Mouse (Mus musculus): ENCODE measurements around the gene Gramd1c. TPM values are rescaled to one million over a fixed set of nuclear protein-coding genes. Genes with fewer than 3 reads are reported as not detected.

Gene Gramd1c
- polyA plus RNA-seq, 1 experiment from 2014 or later, result 7.3 TPM

GRCm38 (mm10) chr16:44060604-44061286 lies 2.4 kb downstream of the Gramd1c start:
- ATAC-seq (ENCODE audit: low FRiP score, low TSS enrichment), result no peak

GRCm38 (mm10) chr16:44058745-44059144 lies 4.4 kb downstream of the Gramd1c start:
- Histone ChIP-seq H3K27me3 (ENCODE audit: insufficient read depth, low read length) (no peaks in the 10 kb centered on the region), H3K9ac (replicated peaks; ENCODE audit: low read length) (no peak overlapping the region), H3K9me3 (ENCODE audit: low read length) (no peaks in the 10 kb centered on the region), H3K4me1 (ENCODE audit: insufficient read depth, low read length) (0 out of 2 replicates have a peak, but pooled peaks cover 2% of the 10 kb centered on the region), H3K4me2 (replicated peaks; ENCODE audit: low read depth, low read length) (no peak overlapping the region), H3K4me3 (ENCODE audit: low read length) (no peak overlapping the region), H3K36me3 (ENCODE audit: insufficient read depth, low read length) (no peaks in the 10 kb centered on the region), H3K27ac (ENCODE audit: low read length) (no peak overlapping the region)
- WGBS, result 26% methylated on average over 10 of the region's 10 CpGs
- no peak for ATAC-seq (ENCODE audit: low FRiP score, low TSS enrichment)

More at GRCm38 (mm10) chr16:44060604-44061286, 2.4 kb downstream of the Gramd1c start:
- Histone ChIP-seq H3K36me3 (ENCODE audit: insufficient read depth, low read length) (no peaks in the 10 kb centered on the region), H3K4me1 (ENCODE audit: insufficient read depth, low read length) (0 out of 2 replicates have a peak, but pooled peaks cover 2% of the 10 kb centered on the region), H3K4me2 (replicated peaks; ENCODE audit: low read depth, low read length) (no peak overlapping the region), H3K9ac (replicated peaks; ENCODE audit: low read length) (no peak overlapping the region), H3K27me3 (ENCODE audit: insufficient read depth, low read length) (no peaks in the 10 kb centered on the region), H3K9me3 (ENCODE audit: low read length) (no peaks in the 10 kb centered on the region), H3K4me3 (ENCODE audit: low read length) (no peak overlapping the region), H3K27ac (ENCODE audit: low read length) (no peak overlapping the region)
- WGBS, result 90% methylated on average over 18 of the region's 18 CpGs

DNA sequence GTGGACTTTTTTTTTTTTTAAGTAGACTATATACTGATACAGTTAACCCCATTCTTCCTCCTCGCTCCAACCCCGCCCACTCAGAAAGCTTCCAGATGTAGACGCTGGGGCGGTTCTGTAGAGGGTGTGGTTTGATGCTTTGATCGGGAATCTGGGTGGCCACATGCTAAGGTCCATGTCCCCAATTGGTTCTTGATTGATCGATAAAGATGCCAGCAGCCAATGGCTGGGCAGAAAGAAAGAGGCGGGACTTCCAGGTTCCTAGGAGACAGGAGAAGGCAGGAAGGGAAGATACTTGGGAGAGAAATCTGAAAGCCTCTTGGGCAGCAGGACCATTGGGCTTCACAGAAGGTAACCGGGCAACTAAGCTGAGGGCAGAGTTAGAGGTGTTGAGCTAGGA lies 7.4 kb downstream of the Gramd1c start:
- Histone ChIP-seq H3K4me2 (replicated peaks; ENCODE audit: low read depth, low read length) (no peak overlapping the region), H3K4me3 (ENCODE audit: low read length) (no peak overlapping the region), H3K27ac (ENCODE audit: low read length) (no peak overlapping the region), H3K27me3 (ENCODE audit: insufficient read depth, low read length) (no peaks in the 10 kb centered on the region), H3K4me1 (ENCODE audit: insufficient read depth, low read length) (0 out of 2 replicates have a peak, but pooled peaks cover 2% of the 10 kb centered on the region), H3K9ac (replicated peaks; ENCODE audit: low read length) (no peak overlapping the region), H3K36me3 (ENCODE audit: insufficient read depth, low read length) (no peaks in the 10 kb centered on the region), H3K9me3 (ENCODE audit: low read length) (no peaks in the 10 kb centered on the region)
- ATAC-seq (ENCODE audit: low FRiP score, low TSS enrichment), result no peak
- 74% methylated on average over 8 of the region's 8 CpGs for WGBS

DNA sequence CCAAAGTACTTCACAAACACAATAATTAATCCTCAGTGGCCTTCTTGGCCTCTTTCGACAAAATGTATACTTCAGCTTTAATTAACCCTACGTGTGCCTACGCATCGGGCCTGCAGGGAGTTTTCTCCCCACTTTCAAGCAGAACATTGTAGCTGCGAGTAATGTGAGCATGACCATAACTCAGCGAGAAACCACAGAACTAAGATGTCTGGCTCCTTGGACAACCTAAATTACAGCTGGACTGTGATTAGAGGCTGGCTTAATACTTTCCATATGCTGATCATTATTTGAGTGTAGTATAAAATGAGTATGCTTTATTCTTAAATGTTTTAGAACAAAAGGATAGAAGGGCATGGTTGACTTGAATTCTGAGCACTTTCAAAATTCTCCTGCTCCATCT lies 9.9 kb downstream of the Gramd1c start:
- Histone ChIP-seq H3K27ac (ENCODE audit: low read length) (no peak overlapping the region), H3K4me1 (ENCODE audit: insufficient read depth, low read length) (no peaks in the 10 kb centered on the region), H3K27me3 (ENCODE audit: insufficient read depth, low read length) (no peaks in the 10 kb centered on the region), H3K9ac (replicated peaks; ENCODE audit: low read length) (no peak overlapping the region), H3K4me2 (replicated peaks; ENCODE audit: low read depth, low read length) (no peak overlapping the region), H3K9me3 (ENCODE audit: low read length) (no peaks in the 10 kb centered on the region), H3K4me3 (ENCODE audit: low read length) (no peak overlapping the region), H3K36me3 (ENCODE audit: insufficient read depth, low read length) (no peaks in the 10 kb centered on the region)
- no peak for ATAC-seq (ENCODE audit: low FRiP score, low TSS enrichment)
- whole genome bisulfite sequencing, result 57% methylated on average over 6 of the region's 6 CpGs

GRCm38 (mm10) chr16:44052390-44052789 lies 10.8 kb downstream of the Gramd1c start:
- Histone ChIP-seq H3K9me3 (ENCODE audit: low read length) (no peaks in the 10 kb centered on the region), H3K4me1 (ENCODE audit: insufficient read depth, low read length) (no peaks in the 10 kb centered on the region), H3K4me2 (replicated peaks; ENCODE audit: low read depth, low read length) (no peak overlapping the region), H3K36me3 (ENCODE audit: insufficient read depth, low read length) (no peaks in the 10 kb centered on the region), H3K4me3 (ENCODE audit: low read length) (no peak overlapping the region), H3K27me3 (ENCODE audit: insufficient read depth, low read length) (no peaks in the 10 kb centered on the region), H3K27ac (ENCODE audit: low read length) (no peak overlapping the region), H3K9ac (replicated peaks; ENCODE audit: low read length) (no peak overlapping the region)
- no peak for ATAC-seq (ENCODE audit: low FRiP score, low TSS enrichment)
- 87% methylated on average over 6 of the region's 6 CpGs for WGBS

DNA sequence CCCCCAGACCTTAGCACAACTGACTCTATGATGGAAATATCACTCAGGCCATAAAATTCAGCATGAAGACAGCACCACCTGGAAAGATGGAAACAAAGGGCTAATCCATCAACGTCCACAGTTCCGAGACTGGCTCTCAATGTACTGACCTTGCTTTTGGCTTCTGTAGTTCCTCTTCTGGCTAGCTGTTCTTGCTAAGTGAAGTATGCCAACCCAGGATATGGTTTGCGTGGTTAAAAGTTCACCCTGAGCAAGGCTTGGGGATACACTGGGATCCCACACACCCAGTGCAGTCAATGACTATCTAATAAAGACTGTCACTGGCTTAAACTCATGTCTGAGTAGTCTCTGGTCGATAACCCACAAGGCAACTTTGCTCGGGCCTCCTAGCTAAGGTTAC lies 13.0 kb downstream of the Gramd1c start:
- no peak overlapping the region for H3K4me2 ChIP-seq (replicated peaks; ENCODE audit: low read depth, low read length)
- no peaks in the 10 kb centered on the region for H3K4me1 ChIP-seq (ENCODE audit: insufficient read depth, low read length)
- H3K9me3 ChIP-seq (ENCODE audit: low read length), result 0 out of 2 replicates have a peak, but pooled peaks cover 4% of the 10 kb centered on the region
- H3K4me3 ChIP-seq (ENCODE audit: low read length), result no peak overlapping the region
- no peak overlapping the region for H3K27ac ChIP-seq (ENCODE audit: low read length)
- no peak overlapping the region for H3K9ac ChIP-seq (replicated peaks; ENCODE audit: low read length)
- H3K27me3 ChIP-seq (ENCODE audit: insufficient read depth, low read length), result no peaks in the 10 kb centered on the region
- no peak for ATAC-seq (ENCODE audit: low FRiP score, low TSS enrichment)
- H3K36me3 ChIP-seq (ENCODE audit: insufficient read depth, low read length), result no peaks in the 10 kb centered on the region
- 78% methylated on average over 5 of the region's 5 CpGs for WGBS

DNA sequence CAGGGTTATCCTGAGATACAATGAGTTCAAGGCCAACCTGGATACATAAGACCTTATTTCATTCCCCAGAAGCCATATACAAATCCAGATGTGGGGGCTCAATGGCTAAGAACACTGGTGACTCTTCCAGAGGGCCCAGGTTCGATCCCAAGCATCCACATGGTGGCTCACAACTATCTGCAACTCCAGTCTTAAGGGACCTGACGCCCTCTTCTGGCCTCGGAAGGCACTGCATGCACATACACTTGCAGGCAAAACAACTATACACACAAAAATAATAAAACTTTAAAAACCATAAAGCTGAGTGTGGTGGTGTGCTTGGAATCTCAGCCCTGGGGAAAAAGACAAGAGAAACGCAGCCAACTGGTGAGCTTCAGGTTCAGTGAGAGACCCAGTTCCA lies 24.0 kb downstream of the Gramd1c start:
- H3K4me3 ChIP-seq (ENCODE audit: low read length), result no peak overlapping the region
- no peak overlapping the region for H3K4me2 ChIP-seq (replicated peaks; ENCODE audit: low read depth, low read length)
- H3K27ac ChIP-seq (ENCODE audit: low read length), result no peak overlapping the region
- 81% methylated on average over 4 of the region's 4 CpGs for WGBS
- 0 out of 2 replicates have a peak, but pooled peaks cover 4% of the 10 kb centered on the region for H3K9me3 ChIP-seq (ENCODE audit: low read length)
- no peaks in the 10 kb centered on the region for H3K27me3 ChIP-seq (ENCODE audit: insufficient read depth, low read length)
- no peak for ATAC-seq (ENCODE audit: low FRiP score, low TSS enrichment)
- no peak overlapping the region for H3K9ac ChIP-seq (replicated peaks; ENCODE audit: low read length)
- no peaks in the 10 kb centered on the region for H3K4me1 ChIP-seq (ENCODE audit: insufficient read depth, low read length)
- H3K36me3 ChIP-seq (ENCODE audit: insufficient read depth, low read length), result no peaks in the 10 kb centered on the region

DNA sequence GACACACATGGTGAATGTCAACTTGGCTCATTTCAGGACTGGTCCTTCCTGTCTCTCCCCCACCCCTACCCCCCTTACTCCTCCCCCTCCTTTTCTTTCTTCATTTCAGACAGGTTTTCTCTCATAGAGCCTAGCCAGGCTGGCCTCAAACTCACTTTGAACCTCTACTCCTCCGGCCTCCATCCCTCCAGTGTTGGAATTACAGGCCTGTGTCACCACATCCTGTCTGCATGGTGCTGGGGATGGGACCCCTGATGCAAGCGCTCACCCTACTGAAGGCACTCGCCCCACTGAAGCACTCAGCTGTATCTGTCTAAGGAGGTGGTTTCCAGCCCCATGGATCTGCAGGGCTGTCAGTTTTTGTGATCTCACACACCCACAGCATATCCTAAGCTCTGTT lies 27.9 kb downstream of the Gramd1c start:
- 76% methylated on average over 3 of the region's 3 CpGs for WGBS
- no peaks in the 10 kb centered on the region for H3K36me3 ChIP-seq (ENCODE audit: insufficient read depth, low read length)

GRCm38 (mm10) chr16:44033365-44033764 lies 29.8 kb downstream of the Gramd1c start:
- H3K9ac ChIP-seq (replicated peaks; ENCODE audit: low read length), result no peak overlapping the region
- H3K27me3 ChIP-seq (ENCODE audit: insufficient read depth, low read length), result no peaks in the 10 kb centered on the region
- no peak overlapping the region for H3K4me2 ChIP-seq (replicated peaks; ENCODE audit: low read depth, low read length)
- H3K27ac ChIP-seq (ENCODE audit: low read length), result no peak overlapping the region
- H3K36me3 ChIP-seq (ENCODE audit: insufficient read depth, low read length), result no peaks in the 10 kb centered on the region
- 79% methylated on average over 5 of the region's 5 CpGs for WGBS
- no peaks in the 10 kb centered on the region for H3K9me3 ChIP-seq (ENCODE audit: low read length)
- ATAC-seq (ENCODE audit: low FRiP score, low TSS enrichment), result no peak
- no peak overlapping the region for H3K4me3 ChIP-seq (ENCODE audit: low read length)
- H3K4me1 ChIP-seq (ENCODE audit: insufficient read depth, low read length), result no peaks in the 10 kb centered on the region

More for the DNA sequence above, 27.9 kb downstream of the Gramd1c start:
- Histone ChIP-seq H3K9ac (replicated peaks; ENCODE audit: low read length) (no peak overlapping the region), H3K4me2 (replicated peaks; ENCODE audit: low read depth, low read length) (no peak overlapping the region), H3K4me3 (ENCODE audit: low read length) (no peak overlapping the region), H3K9me3 (ENCODE audit: low read length) (0 out of 2 replicates have a peak, but pooled peaks cover 2% of the 10 kb centered on the region), H3K4me1 (ENCODE audit: insufficient read depth, low read length) (no peaks in the 10 kb centered on the region), H3K27ac (ENCODE audit: low read length) (no peak overlapping the region), H3K27me3 (ENCODE audit: insufficient read depth, low read length) (no peaks in the 10 kb centered on the region)
- ATAC-seq (ENCODE audit: low FRiP score, low TSS enrichment), result no peak

DNA sequence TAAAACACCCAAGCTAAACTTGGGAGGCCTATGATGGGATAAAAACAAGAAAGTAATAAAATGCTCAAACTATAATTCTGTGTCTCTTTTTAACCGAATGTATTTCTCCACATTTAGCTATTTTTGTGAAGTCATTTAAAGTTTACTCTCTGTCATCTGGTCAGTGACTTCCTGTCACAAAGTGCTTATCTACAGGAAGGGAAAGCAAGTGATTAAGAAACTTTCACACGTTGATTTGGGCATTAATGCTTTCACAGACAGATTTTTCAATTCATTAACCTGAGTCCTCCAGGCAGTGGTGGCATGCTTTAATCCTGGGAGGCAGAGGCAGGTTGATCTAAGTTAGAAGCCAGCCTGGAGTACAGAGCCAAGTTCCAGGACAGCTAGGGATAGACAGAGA lies 33.9 kb downstream of the Gramd1c start:
- H3K9me3 ChIP-seq (ENCODE audit: low read length), result no peaks in the 10 kb centered on the region
- no peaks in the 10 kb centered on the region; the same call in 1 of the 2 replicates for H3K4me1 ChIP-seq (ENCODE audit: insufficient read depth, low read length)
- no peak overlapping the region for H3K27ac ChIP-seq (ENCODE audit: low read length)
- no peaks in the 10 kb centered on the region for H3K36me3 ChIP-seq (ENCODE audit: insufficient read depth, low read length)
- no peaks in the 10 kb centered on the region for H3K27me3 ChIP-seq (ENCODE audit: insufficient read depth, low read length)
- H3K4me2 ChIP-seq (replicated peaks; ENCODE audit: low read depth, low read length), result no peak overlapping the region
- ATAC-seq (ENCODE audit: low FRiP score, low TSS enrichment), result no peak
- WGBS, result 50% methylated on average over 2 of the region's 2 CpGs
- no peak overlapping the region for H3K9ac ChIP-seq (replicated peaks; ENCODE audit: low read length)
- no peak overlapping the region for H3K4me3 ChIP-seq (ENCODE audit: low read length)

Measured in kidney, embryonic 16.5 days (tissue).